Mouse (Mus musculus) liver, embryonic 12.5 days (tissue): ENCODE measurements around the gene Cotl1. TPM values are rescaled to one million over a fixed set of nuclear protein-coding genes. Genes with fewer than 3 reads are reported as not detected.

Experiments
- ATAC-seq: fragments of 200-750 bp; cut with Nextera tagmentation; 2 replicates; pipeline ENCODE4 v1.8.0; 2017; ENCODE audit warnings: moderate number of reproducible peaks, mild to moderate bottlenecking, moderate library complexity
- H3K27ac ChIP-seq: fragments of 300-500 bp; sonication (generic); 2 replicates; pipeline ENCODE4 v1.5.1; 2016; ENCODE audit warnings: mild to moderate bottlenecking
- H3K27me3 ChIP-seq: fragments of 300-500 bp; sonication (generic); replicated peaks from 2 replicates; pipeline ENCODE4 v1.6.1; 2016; ENCODE audit warnings: mild to moderate bottlenecking, moderate library complexity
- H3K36me3 ChIP-seq: fragments of 300-500 bp; sonication (generic); 2 replicates; pipeline ENCODE4 v1.6.1; 2016; ENCODE audit warnings: mild to moderate bottlenecking, moderate library complexity
- H3K4me1 ChIP-seq: fragments of 300-500 bp; sonication (generic); 2 replicates; pipeline ENCODE4 v1.6.1; 2016
- H3K4me2 ChIP-seq: fragments of 300-500 bp; sonication (generic); 2 replicates; pipeline ENCODE4 v1.6.1; 2016; ENCODE audit warnings: mild to moderate bottlenecking, moderate library complexity
- H3K4me3 ChIP-seq: fragments of 300-500 bp; sonication (generic); 2 replicates; pipeline ENCODE4 v1.5.1; 2016; ENCODE audit warnings: mild to moderate bottlenecking, moderate library complexity
- H3K9ac ChIP-seq: fragments of 300-500 bp; sonication (generic); 2 replicates; pipeline ENCODE4 v1.6.1; 2016; ENCODE audit warnings: mild to moderate bottlenecking, moderate library complexity
- H3K9me3 ChIP-seq: fragments of 300-500 bp; sonication (generic); replicated peaks from 2 replicates; pipeline ENCODE4 v1.6.1; 2016; ENCODE audit warnings: mild to moderate bottlenecking, moderate library complexity
- WGBS: fragments of 180-500 bp; shearing (Covaris S2); methylation state at CpG from one replicate; pipeline ENCODE4 v1.1.7; 2016; ENCODE audit not compliant: insufficient replicate concordance; 5-methylcytosine and 5-hydroxymethylcytosine counted together
- polyA plus RNA-seq: library from polyadenylated mRNA; unstranded; fragments of >200 nt; fragmentation: Nextera tagmentation; extraction: Ambion mirVana; gene quantifications from 2 replicates; pipeline ENCODE4 v1.2.1, GENCODE M21; 2016

The Cotl1 gene
- polyA plus RNA-seq, 1 experiment from 2014 or later = 49.5 TPM

- peak overlapping the region; percentile 92 for H3K4me2 ChIP-seq
- H3K9me3 ChIP-seq = no peaks in the 10 kb centered on the region
- WGBS = 34% methylated on average over 19 of the region's 19 CpGs
- peak overlapping the region; percentile 66 for H3K4me3 ChIP-seq
- no peak for ATAC-seq
- H3K27me3 ChIP-seq = peaks cover 22% of the 10 kb centered on the region
- H3K36me3 ChIP-seq = peaks cover 10% of the 10 kb centered on the region
- peaks cover 71% of the 10 kb centered on the region for H3K4me1 ChIP-seq
- peak overlapping the region; percentile 72; the same call in 1 of the 2 replicates for H3K9ac ChIP-seq
- H3K27ac ChIP-seq = peak overlapping the region; percentile 39
Observed at GRCm38 (mm10) chr8:119838100-119838982, 2.0 kb downstream of the Cotl1 start.

GRCm38 (mm10) chr8:119837553-119838071 is 2.7 kb downstream of the Cotl1 start:
- ATAC-seq = no peak
- H3K4me1 ChIP-seq = peaks cover 78% of the 10 kb centered on the region

GRCm38 (mm10) chr8:119836831-119837230 is 3.5 kb downstream of the Cotl1 start:
- Histone ChIP-seq H3K4me2 (0 out of 2 replicates have a peak overlapping the region, but pooled peaks have one; percentile 92), H3K27ac (no peak overlapping the region), H3K9ac (no peak overlapping the region), H3K4me1 (peaks cover 83% of the 10 kb centered on the region), H3K27me3 (peaks cover 22% of the 10 kb centered on the region), H3K36me3 (peaks cover 10% of the 10 kb centered on the region), H3K9me3 (no peaks in the 10 kb centered on the region), H3K4me3 (no peak overlapping the region)
- no peak for ATAC-seq
- 82% methylated on average over 4 of the region's 4 CpGs for WGBS

More at GRCm38 (mm10) chr8:119837553-119838071, 2.7 kb downstream of the Cotl1 start:
- Histone ChIP-seq H3K4me3 (peak overlapping the region; percentile 66), H3K4me2 (peak overlapping the region; percentile 92), H3K36me3 (peaks cover 10% of the 10 kb centered on the region), H3K9ac (0 out of 2 replicates have a peak overlapping the region, but pooled peaks have one; percentile 14), H3K27ac (peak overlapping the region; percentile 39), H3K27me3 (peaks cover 22% of the 10 kb centered on the region), H3K9me3 (no peaks in the 10 kb centered on the region)
- 12% methylated on average over 10 of the region's 10 CpGs for WGBS

- Histone ChIP-seq H3K27me3 (peaks cover 22% of the 10 kb centered on the region), H3K27ac (no peak overlapping the region), H3K4me1 (peaks cover 87% of the 10 kb centered on the region), H3K36me3 (peaks cover 10% of the 10 kb centered on the region), H3K4me3 (no peak overlapping the region), H3K4me2 (no peak overlapping the region), H3K9me3 (no peaks in the 10 kb centered on the region), H3K9ac (no peak overlapping the region)
- WGBS = 73% methylated on average over 5 of the region's 5 CpGs
- ATAC-seq = no peak
Observed at GRCm38 (mm10) chr8:119835270-119835669, 5.1 kb downstream of the Cotl1 start.

- Histone ChIP-seq H3K27me3 (peaks cover 18% of the 10 kb centered on the region), H3K4me1 (peaks cover 87% of the 10 kb centered on the region), H3K9ac (no peak overlapping the region), H3K4me3 (no peak overlapping the region), H3K36me3 (peaks cover 10% of the 10 kb centered on the region), H3K4me2 (no peak overlapping the region), H3K27ac (no peak overlapping the region), H3K9me3 (no peaks in the 10 kb centered on the region)
- no peak for ATAC-seq
- WGBS = 74% methylated on average over 6 of the region's 6 CpGs
Observed at GRCm38 (mm10) chr8:119834676-119835075, 5.7 kb downstream of the Cotl1 start.

- 24% methylated on average over 5 of the region's 5 CpGs for WGBS
- ATAC-seq = no peak
- Histone ChIP-seq H3K4me2 (peak overlapping the region; percentile 23), H3K9me3 (no peaks in the 10 kb centered on the region), H3K27me3 (peaks cover 4% of the 10 kb centered on the region; the same call in 1 of the 2 replicates), H3K36me3 (peaks cover 10% of the 10 kb centered on the region), H3K4me1 (peaks cover 88% of the 10 kb centered on the region), H3K4me3 (no peak overlapping the region), H3K27ac (peak overlapping the region; percentile 46), H3K9ac (peak overlapping the region; percentile 6; the same call in 1 of the 2 replicates)
Observed at GRCm38 (mm10) chr8:119832931-119833330, 7.4 kb downstream of the Cotl1 start.

- ATAC-seq = no peak
- Histone ChIP-seq H3K9me3 (no peaks in the 10 kb centered on the region), H3K4me3 (no peak overlapping the region), H3K4me2 (peak overlapping the region; percentile 1; the same call in 1 of the 2 replicates), H3K27ac (peak overlapping the region; percentile 46), H3K27me3 (0 out of 2 replicates have a peak, but pooled peaks cover 4% of the 10 kb centered on the region), H3K4me1 (peaks cover 88% of the 10 kb centered on the region), H3K9ac (no peak overlapping the region), H3K36me3 (peaks cover 10% of the 10 kb centered on the region)
- WGBS = 60% methylated on average over 7 of the region's 7 CpGs
Observed at GRCm38 (mm10) chr8:119832101-119832617, 8.2 kb downstream of the Cotl1 start.

- H3K9ac ChIP-seq = no peak overlapping the region
- peaks cover 89% of the 10 kb centered on the region for H3K4me1 ChIP-seq
- WGBS = 32% methylated on average over 20 of the region's 20 CpGs
- H3K27ac ChIP-seq = peak overlapping the region; percentile 46; the same call in 1 of the 2 replicates
- H3K4me2 ChIP-seq = peak overlapping the region; percentile 1; the same call in 1 of the 2 replicates
- H3K27me3 ChIP-seq = 0 out of 2 replicates have a peak, but pooled peaks cover 4% of the 10 kb centered on the region
- peak; percentile 48 for ATAC-seq
- H3K9me3 ChIP-seq = no peaks in the 10 kb centered on the region
- peaks cover 6% of the 10 kb centered on the region for H3K36me3 ChIP-seq
- no peak overlapping the region for H3K4me3 ChIP-seq
Observed at GRCm38 (mm10) chr8:119831336-119831995, 8.9 kb downstream of the Cotl1 start.

GRCm38 (mm10) chr8:119830589-119830988 is 9.8 kb downstream of the Cotl1 start:
- ATAC-seq = no peak
- H3K4me2 ChIP-seq = no peak overlapping the region
- no peaks in the 10 kb centered on the region for H3K27me3 ChIP-seq
- H3K27ac ChIP-seq = no peak overlapping the region
- H3K9ac ChIP-seq = no peak overlapping the region
- H3K4me1 ChIP-seq = peaks cover 97% of the 10 kb centered on the region
- WGBS = 48% methylated on average over 7 of the region's 7 CpGs
- peaks cover 6% of the 10 kb centered on the region; the same call in 1 of the 2 replicates for H3K36me3 ChIP-seq
- no peak overlapping the region for H3K4me3 ChIP-seq
- H3K9me3 ChIP-seq = no peaks in the 10 kb centered on the region

GRCm38 (mm10) chr8:119829870-119830580 is 10.3 kb downstream of the Cotl1 start:
- Histone ChIP-seq H3K9me3 (no peaks in the 10 kb centered on the region), H3K27ac (no peak overlapping the region), H3K27me3 (no peaks in the 10 kb centered on the region), H3K9ac (no peak overlapping the region), H3K4me2 (no peak overlapping the region), H3K36me3 (peaks cover 6% of the 10 kb centered on the region; the same call in 1 of the 2 replicates), H3K4me1 (peaks cover 100% of the 10 kb centered on the region), H3K4me3 (no peak overlapping the region)
- 68% methylated on average over 16 of the region's 16 CpGs for WGBS
- ATAC-seq = no peak

GRCm38 (mm10) chr8:119829420-119829819 is 10.9 kb downstream of the Cotl1 start:
- Histone ChIP-seq H3K9me3 (no peaks in the 10 kb centered on the region), H3K4me1 (peaks cover 100% of the 10 kb centered on the region), H3K9ac (no peak overlapping the region), H3K27me3 (no peaks in the 10 kb centered on the region), H3K4me2 (peak overlapping the region; percentile 21), H3K36me3 (peaks cover 6% of the 10 kb centered on the region; the same call in 1 of the 2 replicates), H3K27ac (no peak overlapping the region), H3K4me3 (no peak overlapping the region)
- ATAC-seq = no peak
- WGBS = 52% methylated on average over 13 of the region's 13 CpGs
